Mouse (Mus musculus) T-cell, adult 2 months (primary cell): ENCODE results near the gene Sdhaf4.
"Not testable (repeated sequence)": the region's sequence is repeated elsewhere in the genome, so short reads cannot be mapped to it uniquely, and the experiment has no call there.

Experiments
- DNase-seq: peaks from one replicate; pipeline ENCODE4 v3.0.0; 2022; ENCODE audit warnings: low spot score

The Sdhaf4 gene

GRCm38 (mm10) chr1:24005070-24005804 is at the start of gene Sdhaf4:
TSS of gene Sdhaf4 (minus strand) at chr1:24005656.
- peak; percentile 88 for DNase-seq

- DNase-seq = no peak
These were observed 41.5 kb upstream of the Sdhaf4 start for GRCm38 (mm10) chr1:24046730-24047510.

- DNase-seq = peak; percentile 21
These were observed 40.2 kb upstream of the Sdhaf4 start for GRCm38 (mm10) chr1:24045627-24046026.

- DNase-seq = no peak
These were observed 37.6 kb upstream of the Sdhaf4 start for GRCm38 (mm10) chr1:24043007-24043406.

- no peak for DNase-seq
These were observed 28.4 kb upstream of the Sdhaf4 start for GRCm38 (mm10) chr1:24033759-24034423.

- DNase-seq = no peak
These were observed 5.4 kb upstream of the Sdhaf4 start for GRCm38 (mm10) chr1:24010821-24011220.

- DNase-seq = no peak
These were observed 4.6 kb upstream of the Sdhaf4 start for GRCm38 (mm10) chr1:24010016-24010415.

GRCm38 (mm10) chr1:24007621-24008020 is 2.2 kb upstream of the Sdhaf4 start:
- no peak for DNase-seq

GRCm38 (mm10) chr1:23999318-23999717 is 6.1 kb downstream of the Sdhaf4 start:
- no peak for DNase-seq

- DNase-seq = no peak
These were observed 6.6 kb downstream of the Sdhaf4 start for GRCm38 (mm10) chr1:23998866-23999265.

GRCm38 (mm10) chr1:23998120-23998810 is 7.2 kb downstream of the Sdhaf4 start:
- DNase-seq = no peak

- no peak for DNase-seq
These were observed 8.0 kb downstream of the Sdhaf4 start for GRCm38 (mm10) chr1:23997493-23997892.

GRCm38 (mm10) chr1:23995420-23995819 is 10.0 kb downstream of the Sdhaf4 start:
- DNase-seq = no peak

GRCm38 (mm10) chr1:23983118-23983517 is 22.3 kb downstream of the Sdhaf4 start:
- no peak for DNase-seq

- no peak for DNase-seq
These were observed 27.2 kb downstream of the Sdhaf4 start for GRCm38 (mm10) chr1:23978281-23978680.

- DNase-seq = not testable (repeated sequence)
These were observed 34.3 kb downstream of the Sdhaf4 start for GRCm38 (mm10) chr1:23971159-23971558.

GRCm38 (mm10) chr1:23968027-23968725 is 37.3 kb downstream of the Sdhaf4 start:
- DNase-seq = no peak

- DNase-seq = no peak
These were observed 39.2 kb downstream of the Sdhaf4 start for GRCm38 (mm10) chr1:23966226-23966625.

GRCm38 (mm10) chr1:23959415-23959732 is 46.1 kb downstream of the Sdhaf4 start:
- DNase-seq = no peak

GRCm38 (mm10) chr1:23958668-23959414 is 46.6 kb downstream of the Sdhaf4 start:
- DNase-seq = no peak

- DNase-seq = no peak
These were observed 47.4 kb downstream of the Sdhaf4 start for GRCm38 (mm10) chr1:23958101-23958500.
